Mouse (Mus musculus) CH12.LX (cell line): ENCODE data around the gene Gm20388. TPM values are rescaled to one million over a fixed set of nuclear protein-coding genes. Genes with fewer than 3 reads are reported as not detected.

Experiments
- DNase-seq: peaks from one replicate; pipeline ENCODE4 v3.0.0-alpha.2; 2013; ENCODE audit errors: extremely low read depth
- H3K27ac ChIP-seq: 2 replicates; pipeline ENCODE4 v1.5.1; 2012; ENCODE audit warnings: low read depth, mild to moderate bottlenecking, control low read depth, moderate library complexity; ENCODE audit not compliant: insufficient read depth
- H3K27me3 ChIP-seq: replicated peaks from 2 replicates; pipeline ENCODE3; 2012; ENCODE audit warnings: inconsistent platforms
- H3K36me3 ChIP-seq, 2 experiments: replicated peaks in 1 of 2; 2 replicates each; pipeline versions ENCODE3 to v1.6.1; 2012; ENCODE audit warnings: inconsistent platforms in 1 of 2, low read length in 1 of 2, mild to moderate bottlenecking in 1 of 2, mixed read lengths in 1 of 2, moderate library complexity in 1 of 2; ENCODE audit not compliant: control insufficient read depth in 1 of 2, insufficient read depth in 1 of 2
- H3K4me1 ChIP-seq, 2 experiments: 2 replicates each; pipeline ENCODE4 v1.6.1; 2012; ENCODE audit warnings: inconsistent platforms in 1 of 2, moderate library complexity in 1 of 2; ENCODE audit not compliant: insufficient read depth in 2 of 2, control insufficient read depth in 1 of 2
- H3K4me2 ChIP-seq: 2 replicates; pipeline ENCODE4 v1.6.1; 2012; ENCODE audit warnings: low read depth, mild to moderate bottlenecking, control low read depth; ENCODE audit not compliant: poor library complexity, insufficient read depth, severe bottlenecking
- H3K4me3 ChIP-seq, 3 experiments: fragments of 150-350 bp in 1 of 3; sonication (generic) in 1 of 3; replicated peaks in 1 of 3; 2 replicates each; pipeline versions ENCODE3 to v1.5.1; 2011 to 2012; ENCODE audit warnings: low read depth in 2 of 3, low read length in 2 of 3, mild to moderate bottlenecking in 2 of 3, moderate library complexity in 2 of 3, control low read depth in 1 of 3, improper control_type of control experiment in 1 of 3, inconsistent platforms in 1 of 3, mixed read lengths in 1 of 3; ENCODE audit not compliant: poor library complexity in 1 of 3
- H3K79me2 ChIP-seq: replicated peaks from 2 replicates; pipeline ENCODE4 v1.6.1; 2012; ENCODE audit warnings: mild to moderate bottlenecking, moderate library complexity; ENCODE audit not compliant: control insufficient read depth, poor library complexity, insufficient read depth, severe bottlenecking; ENCODE audit errors: extremely low read depth
- H3K9ac ChIP-seq: 2 replicates; pipeline ENCODE4 v1.6.1; 2012; ENCODE audit warnings: low read depth, mild to moderate bottlenecking, control low read depth, moderate library complexity; ENCODE audit not compliant: insufficient read depth
- H3K9me3 ChIP-seq: replicated peaks from 2 replicates; pipeline ENCODE3; 2012; ENCODE audit warnings: low read length, inconsistent platforms, mixed read lengths
- CHD2 ChIP-seq: IDR thresholded peaks from 2 replicates; pipeline ENCODE4 v1.6.1; 2011; ENCODE audit warnings: low read length, improper control_type of control experiment
- EP300 ChIP-seq: IDR thresholded peaks from 2 replicates; pipeline ENCODE4 v1.6.1; 2011; ENCODE audit warnings: low read length, improper control_type of control experiment
- ETS1 ChIP-seq: conservative IDR thresholded peaks from 2 replicates; pipeline ENCODE4 v1.6.1; 2012; ENCODE audit warnings: low read depth, mild to moderate bottlenecking, inconsistent platforms, low read length, improper control_type of control experiment, moderate library complexity
- GABPA ChIP-seq: IDR thresholded peaks from 2 replicates; pipeline ENCODE4 v1.6.1; 2012; ENCODE audit warnings: low read depth, low read length, improper control_type of control experiment, inconsistent platforms; ENCODE audit not compliant: insufficient replicate concordance
- JUN ChIP-seq: IDR thresholded peaks from 2 replicates; pipeline ENCODE4 v1.6.1; 2011; ENCODE audit warnings: low read depth, mild to moderate bottlenecking, low read length, improper control_type of control experiment, moderate library complexity; ENCODE audit not compliant: insufficient read depth
- JUND ChIP-seq: conservative IDR thresholded peaks from 2 replicates; pipeline ENCODE4 v1.6.1; 2011; ENCODE audit warnings: low read depth, low read length, improper control_type of control experiment
- NELFE ChIP-seq: IDR thresholded peaks from 2 replicates; pipeline ENCODE4 v1.6.1; 2011; ENCODE audit warnings: low read depth, low read length, improper control_type of control experiment
- NRF1 ChIP-seq: IDR thresholded peaks from 2 replicates; pipeline ENCODE4 v1.6.1; 2014; ENCODE audit warnings: low read depth, mild to moderate bottlenecking, inconsistent platforms, low read length, improper control_type of control experiment, moderate library complexity
- PAX5 ChIP-seq: IDR thresholded peaks from 2 replicates; pipeline ENCODE4 v1.6.1; 2012; ENCODE audit warnings: low read length, inconsistent platforms, mixed read lengths
- RAD21 ChIP-seq: IDR thresholded peaks from 2 replicates; pipeline ENCODE4 v1.6.1; 2011; ENCODE audit warnings: low read depth, mild to moderate bottlenecking, low read length, improper control_type of control experiment, moderate library complexity
- RCOR1 ChIP-seq: conservative IDR thresholded peaks from 2 replicates; pipeline ENCODE4 v1.6.1; 2012; ENCODE audit warnings: low read depth, mild to moderate bottlenecking, inconsistent platforms, low read length, improper control_type of control experiment
- SMC3 ChIP-seq: IDR thresholded peaks from 2 replicates; pipeline ENCODE4 v1.6.1; 2011; ENCODE audit warnings: low read depth, low read length, improper control_type of control experiment
- TBP ChIP-seq: conservative IDR thresholded peaks from 2 replicates; pipeline ENCODE4 v1.6.1; 2011; ENCODE audit warnings: low read depth, low read length, improper control_type of control experiment
- TCF12 ChIP-seq: IDR thresholded peaks from 2 replicates; pipeline ENCODE4 v1.6.1; 2014; ENCODE audit warnings: low read depth, mild to moderate bottlenecking, inconsistent platforms, low read length, improper control_type of control experiment
- USF2 ChIP-seq: conservative IDR thresholded peaks from 2 replicates; pipeline ENCODE4 v1.6.1; 2011; ENCODE audit warnings: low read depth, low read length, improper control_type of control experiment
- ZC3H11A ChIP-seq: IDR thresholded peaks from 2 replicates; pipeline ENCODE4 v1.6.1; 2012; ENCODE audit warnings: low read depth, mild to moderate bottlenecking, inconsistent platforms, low read length, improper control_type of control experiment
- ZMIZ1 ChIP-seq: IDR thresholded peaks from 2 replicates; pipeline ENCODE4 v1.6.1; 2012; ENCODE audit warnings: low read depth, mild to moderate bottlenecking, inconsistent platforms, low read length, improper control_type of control experiment
- dilution Hi-C: fragments of 300-500 bp; cut with MboI; formaldehyde crosslinking; loops from 2 replicates; pipeline ENCODE4 v1.14.3; 2020; ENCODE audit warnings: low sequenced_read_pairs; ENCODE audit not compliant: extremely low pct_unique_long_range_greater_than_20kb, extremely low pct_ligation_motif_present
- in situ Hi-C: fragments of 300-500 bp; cut with MboI; formaldehyde crosslinking; loops from 3 replicates; pipeline ENCODE4 v1.14.3; 2019; ENCODE audit warnings: low sequenced_read_pairs, low pct_ligation_motif_present, low pct_unique_long_range_greater_than_20kb, mixed read lengths
- polyA plus RNA-seq: library from polyadenylated mRNA; unstranded; fragments of >175 nt; gene quantifications from 2 replicates; pipeline ENCODE4 v1.2.1, GENCODE M21; 2012; ENCODE audit warnings: low read depth; ENCODE audit not compliant: insufficient read length
- total RNA-seq, 2 experiments: library from RNA; depleted of rRNA; stranded (reverse); fragments of 300-350 nt in 1 of 2; fragments of >200 nt in 1 of 2; gene quantifications; 2 replicates each; pipeline ENCODE4 v1.2.3; 2012 to 2014

The Gm20388 gene
- total and polyA plus RNA-seq, 3 experiments, result 14.8 to 26.3 (median 22.2) TPM

GRCm38 (mm10) chr8:123980239-123980638 lies 4069.6 kb downstream of the Gm20388 start:
- Histone ChIP-seq H3K4me3 (no peak overlapping the region), H3K9ac (no peak overlapping the region), H3K27ac (no peak overlapping the region), H3K4me2 (no peak overlapping the region), H3K79me2 (no peaks in the 10 kb centered on the region), H3K36me3 (peaks cover 0 to 7% of the 10 kb centered on the region in 2 experiments), H3K9me3 (no peaks in the 10 kb centered on the region), H3K4me1 (peaks cover 0 to 37% of the 10 kb centered on the region in 2 experiments; a peak in 3 of 4 replicates), H3K27me3 (no peaks in the 10 kb centered on the region)
- in situ Hi-C loops (no loop called here), dilution Hi-C loops (no loop called here)
- no peak for DNase-seq
- TF ChIP-seq RCOR1, result no peak
- TF ChIP-seq EP300, result no peak
- no peak for TF ChIP-seq ETS1
- TF ChIP-seq PAX5, result no peak
- TF ChIP-seq NELFE, result no peak
- TF ChIP-seq, all 38 proteins: peak for 0

GRCm38 (mm10) chr8:123981674-123982073 lies 4071.0 kb downstream of the Gm20388 start:
- H3K4me1 ChIP-seq, result peaks cover 0 to 37% of the 10 kb centered on the region in 2 experiments; a peak in 3 of 4 replicates
- dilution Hi-C loops, result no loop called here
- in situ Hi-C loops, result no loop called here
- TF ChIP-seq RAD21, result no peak
- no peak for TF ChIP-seq NRF1
- TF ChIP-seq ZMIZ1, result no peak
- TF ChIP-seq CHD2, result no peak
- no peak for TF ChIP-seq JUN
- TF ChIP-seq GABPA, result no peak
- no peak for TF ChIP-seq SMC3
- no peak for TF ChIP-seq TBP
- TF ChIP-seq USF2, result no peak
- no peak for TF ChIP-seq TCF12
- no peak for TF ChIP-seq ZC3H11A
- no peak for TF ChIP-seq JUND
- DNase-seq, result no peak
- H3K36me3 ChIP-seq, result peaks cover 0 to 7% of the 10 kb centered on the region in 2 experiments
- H3K4me2 ChIP-seq, result no peak overlapping the region
- H3K27ac ChIP-seq, result no peak overlapping the region
- H3K9me3 ChIP-seq, result no peaks in the 10 kb centered on the region
- H3K9ac ChIP-seq, result no peak overlapping the region
- H3K79me2 ChIP-seq, result no peaks in the 10 kb centered on the region
- H3K27me3 ChIP-seq, result no peaks in the 10 kb centered on the region
- no peak overlapping the region for H3K4me3 ChIP-seq
